Mouse (Mus musculus) E14TG2a.4 (cell line): Measurements from ENCODE around the gene Dcaf5.

Experiments used
- CTCF ChIP-seq: conservative IDR thresholded peaks from 2 replicates; pipeline ENCODE4 v1.5.1; 2014; ENCODE audit warnings: low read length
- NANOG ChIP-seq: IDR thresholded peaks from 2 replicates; pipeline ENCODE4 v1.6.1; 2014; ENCODE audit warnings: borderline replicate concordance, low read length, mixed read lengths
- POU5F1 ChIP-seq: IDR thresholded peaks from 2 replicates; pipeline ENCODE4 v1.6.1; 2014; ENCODE audit warnings: low read length, borderline replicate concordance

DNA sequence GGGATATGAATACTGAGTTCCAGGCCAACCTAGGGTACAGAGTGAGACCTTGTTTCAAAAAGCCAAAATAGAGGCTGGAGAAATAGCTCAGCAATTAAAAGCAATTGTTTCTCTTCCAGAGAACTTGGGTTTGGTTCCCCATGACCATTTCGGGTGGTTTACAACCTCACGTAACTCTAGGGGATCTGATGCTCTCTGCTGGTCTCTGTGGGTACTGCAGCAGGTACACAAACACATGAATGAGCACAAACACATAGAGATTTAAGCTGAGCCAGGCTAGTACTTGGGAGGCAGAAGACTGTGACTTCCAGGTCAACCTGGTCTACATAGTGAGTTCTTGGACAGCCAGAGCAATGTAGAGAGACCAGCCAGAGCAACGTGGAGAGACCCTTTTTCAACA lies 28.6 kb downstream of the Dcaf5 start:
- TF ChIP-seq CTCF (peak; percentile 90), NANOG (no peak), POU5F1 (no peak)
